Mouse (Mus musculus) G1E (cell line): ENCODE results near the gene Strn4.

Experiments
- CTCF ChIP-seq: IDR thresholded peaks from 2 replicates; pipeline ENCODE4 v1.5.1; 2012; ENCODE audit warnings: low read depth, low read length, inconsistent platforms, mixed read lengths
- GATA1 ChIP-seq: IDR thresholded peaks from 2 replicates; pipeline ENCODE4 v1.6.1; 2012; ENCODE audit warnings: borderline replicate concordance, low read length, inconsistent platforms, mixed read lengths
- POLR2AphosphoS5 ChIP-seq: IDR thresholded peaks from 2 replicates; pipeline ENCODE4 v1.6.1; 2012; ENCODE audit warnings: low read depth, low read length, inconsistent platforms; ENCODE audit not compliant: insufficient replicate concordance
- TAL1 ChIP-seq: conservative IDR thresholded peaks from 2 replicates; pipeline ENCODE4 v1.6.1; 2012; ENCODE audit warnings: low read depth, low read length, inconsistent platforms, mixed read lengths

GRCm38 (mm10) chr7:16843441-16844171 is 27.9 kb downstream of the Strn4 start:
- TF ChIP-seq CTCF (no peak), GATA1 (no peak), TAL1 (no peak), POLR2AphosphoS5 (no peak)
